Mouse (Mus musculus) natural killer cell, adult 2 months (primary cell): ENCODE data around the gene Ank2.

ENCODE experiments used
- DNase-seq, 2 experiments: peaks; one replicate each; pipeline ENCODE4 v3.0.0; 2022; ENCODE audit warnings: low spot score in 2 of 2

Gene Ank2

GRCm38 (mm10) chr3:127183998-127184753 is 315.0 kb downstream of the Ank2 start:
- DNase-seq: no peak

GRCm38 (mm10) chr3:127172697-127173096 is 326.5 kb downstream of the Ank2 start:
- no peak for DNase-seq

- no peak for DNase-seq
These were observed 328.9 kb downstream of the Ank2 start for GRCm38 (mm10) chr3:127170246-127170645.

GRCm38 (mm10) chr3:127169114-127169513 is 330.0 kb downstream of the Ank2 start:
- no peak for DNase-seq

GRCm38 (mm10) chr3:127163749-127164148 is 335.4 kb downstream of the Ank2 start:
- DNase-seq: no peak

GRCm38 (mm10) chr3:127161998-127162712 is 337.0 kb downstream of the Ank2 start:
- no peak for DNase-seq

GRCm38 (mm10) chr3:127161085-127161837 is 337.9 kb downstream of the Ank2 start:
- DNase-seq: no peak

GRCm38 (mm10) chr3:127157706-127158105 is 341.4 kb downstream of the Ank2 start:
- DNase-seq: no peak

- DNase-seq: no peak
These were observed 343.1 kb downstream of the Ank2 start for GRCm38 (mm10) chr3:127156080-127156479.

GRCm38 (mm10) chr3:127153861-127154260 is 345.3 kb downstream of the Ank2 start:
- DNase-seq: no peak

GRCm38 (mm10) chr3:127153443-127153842 is 345.7 kb downstream of the Ank2 start:
- DNase-seq: no peak

- no peak for DNase-seq
These were observed 350.5 kb downstream of the Ank2 start for GRCm38 (mm10) chr3:127148648-127149047.

- no peak for DNase-seq
These were observed 358.6 kb downstream of the Ank2 start for GRCm38 (mm10) chr3:127140590-127140989.

- DNase-seq: no peak
These were observed 359.5 kb downstream of the Ank2 start for GRCm38 (mm10) chr3:127139638-127140037.

- no peak for DNase-seq
These were observed 361.6 kb downstream of the Ank2 start for GRCm38 (mm10) chr3:127137508-127137907.

- DNase-seq: no peak
These were observed 365.1 kb downstream of the Ank2 start for GRCm38 (mm10) chr3:127134062-127134461.

- DNase-seq: no peak
These were observed 368.1 kb downstream of the Ank2 start for GRCm38 (mm10) chr3:127131048-127131447.

GRCm38 (mm10) chr3:127130167-127130770 is 368.9 kb downstream of the Ank2 start:
- DNase-seq: no peak

- no peak for DNase-seq
These were observed 369.4 kb downstream of the Ank2 start for GRCm38 (mm10) chr3:127129750-127130149.

GRCm38 (mm10) chr3:127127611-127128010 is 371.5 kb downstream of the Ank2 start:
- DNase-seq: no peak

GRCm38 (mm10) chr3:127126220-127126619 is 372.9 kb downstream of the Ank2 start:
- DNase-seq: no peak

- DNase-seq: no peak
These were observed 374.7 kb downstream of the Ank2 start for GRCm38 (mm10) chr3:127124375-127124993.
